ENCODE assay signal across 8 mouse cellular contexts in the genomic region with DNA sequence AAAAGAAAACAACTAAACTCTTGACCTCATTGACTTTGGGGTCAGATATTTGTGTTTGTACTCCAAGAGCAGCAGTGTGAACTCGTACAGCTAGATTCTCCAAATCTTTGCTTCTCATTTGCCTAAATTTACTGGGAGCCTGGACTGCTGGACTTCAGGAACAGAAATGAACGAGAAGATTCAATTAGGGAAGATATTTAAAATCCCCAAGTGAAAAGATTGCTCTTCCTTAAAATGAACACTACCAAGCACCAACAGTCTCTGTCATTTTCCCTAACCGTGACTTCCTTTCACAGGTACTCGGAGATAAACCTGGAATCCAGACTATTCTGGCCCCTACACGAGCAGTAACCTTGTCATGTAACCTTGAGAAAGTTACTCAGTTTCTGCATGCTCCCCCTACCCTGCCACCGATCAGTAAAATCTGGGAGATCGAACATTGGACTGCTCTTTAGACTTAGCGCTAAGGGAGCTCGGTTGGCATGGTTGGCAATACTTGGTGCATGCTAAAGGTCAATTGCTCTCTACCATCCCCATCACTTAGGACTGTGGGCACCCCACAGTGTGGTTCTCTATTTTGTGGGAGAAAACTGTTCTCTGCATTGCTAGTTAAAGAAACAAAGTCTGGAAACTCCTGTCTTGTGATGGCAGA. TPM values are rescaled to one million over a fixed set of nuclear protein-coding genes. Genes with fewer than 3 reads are reported as not detected.
DNase-seq lines count a peak whose midpoint lies in the region; ATAC-seq and TF ChIP-seq lines count a peak whose summit lies in the region.

No protein-coding gene starts in this region.

- H3K9ac ChIP-seq in heart, embryonic 11.5 days (ENCODE audit: low read depth, low read length) = peak overlapping the region; percentile 89
- peak overlapping the region; percentile 83 for H3K9ac ChIP-seq in ES-E14 (ENCODE audit: insufficient read depth, low read depth, low read length, poor library complexity, severe bottlenecking)
- peak overlapping the region; percentile 56 for H3K9ac ChIP-seq in forebrain, embryonic 14.5 days (ENCODE audit: low read length)
- H3K9ac ChIP-seq in limb, embryonic 13.5 days = peak overlapping the region; percentile 66

- H3K4me3 ChIP-seq in heart, embryonic 11.5 days (ENCODE audit: low read depth, low read length) = peak overlapping the region; percentile 90
- H3K4me3 ChIP-seq in ES-E14 (ENCODE audit: insufficient read depth in 1 of 2, low read depth in 1 of 2, low read length in 2 of 2, poor library complexity in 1 of 2, severe bottlenecking in 1 of 2) = peak overlapping the region; percentile 81 to 97
- peak overlapping the region; percentile 85 for H3K4me3 ChIP-seq in forebrain, embryonic 14.5 days (ENCODE audit: low read depth, low read length)
- H3K4me3 ChIP-seq in limb, embryonic 13.5 days = peak overlapping the region; percentile 76

- WGBS in heart, embryonic 11.5 days (ENCODE audit: insufficient replicate concordance) = 20% methylated on average over 9 of the region's 9 CpGs
- 28% methylated on average over 9 of the region's 9 CpGs for WGBS in forebrain, embryonic 14.5 days
- WGBS in limb, embryonic 13.5 days = 28% methylated on average over 9 of the region's 9 CpGs

- in situ Hi-C loops in ES-E14 (cut with MboI; ENCODE audit: low sequenced_read_pairs in 2 of 2, unreplicated experiment in 2 of 2) = no loop called here

- no peak for ATAC-seq in heart, embryonic 11.5 days (replicated peaks; ENCODE audit: insufficient number of reproducible peaks, low FRiP score, low TSS enrichment)
- ATAC-seq in forebrain, embryonic 14.5 days = no peak
- ATAC-seq in limb, embryonic 13.5 days (ENCODE audit: low FRiP score, low read depth) = no peak

- peaks cover 11% of the 10 kb centered on the region; the same call in 1 of the 2 replicates for H3K4me1 ChIP-seq in heart, embryonic 11.5 days (ENCODE audit: control insufficient read depth, insufficient read depth, low read length)
- no peaks in the 10 kb centered on the region for H3K4me1 ChIP-seq in ES-E14 (ENCODE audit: control insufficient read depth in 2 of 2, insufficient read depth in 2 of 2, low read length in 2 of 2, poor library complexity in 1 of 2)
- peaks cover 9% of the 10 kb centered on the region; the same call in 1 of the 2 replicates for H3K4me1 ChIP-seq in forebrain, embryonic 14.5 days (ENCODE audit: control insufficient read depth, insufficient read depth, low read length)
- H3K4me1 ChIP-seq in limb, embryonic 13.5 days = peaks cover 27% of the 10 kb centered on the region

- no peaks in the 10 kb centered on the region for H3K36me3 ChIP-seq in heart, embryonic 11.5 days (ENCODE audit: control insufficient read depth, insufficient read depth, low read length)
- no peaks in the 10 kb centered on the region for H3K36me3 ChIP-seq in ES-E14 (ENCODE audit: control insufficient read depth, insufficient read depth, low read length, poor library complexity, severe bottlenecking)
- no peaks in the 10 kb centered on the region for H3K36me3 ChIP-seq in forebrain, embryonic 14.5 days (ENCODE audit: control insufficient read depth, insufficient read depth, low read length)
- no peaks in the 10 kb centered on the region for H3K36me3 ChIP-seq in limb, embryonic 13.5 days

- H3K9me3 ChIP-seq in heart, embryonic 11.5 days (replicated peaks; ENCODE audit: control insufficient read depth, low read length) = no peaks in the 10 kb centered on the region
- H3K9me3 ChIP-seq in ES-E14 (ENCODE audit: control insufficient read depth, insufficient read depth, low read depth, low read length) = no peaks in the 10 kb centered on the region
- H3K9me3 ChIP-seq in forebrain, embryonic 14.5 days (replicated peaks; ENCODE audit: control insufficient read depth, low read length) = no peaks in the 10 kb centered on the region
- H3K9me3 ChIP-seq in limb, embryonic 13.5 days = no peaks in the 10 kb centered on the region

- no peak for DNase-seq in heart, postnatal 4 days
- DNase-seq in ES-E14 (ENCODE audit: low read depth, low spot score) = no peak
- DNase-seq in forebrain, embryonic 14.5 days (ENCODE audit: low spot score) = no peak
- peak; percentile 21 to 38 for DNase-seq in spleen, postnatal 10 days (ENCODE audit: low spot score in 2 of 2)
- no peak for DNase-seq in right cerebral cortex, postnatal 10 days (ENCODE audit: low spot score in 2 of 2)
- no peak for DNase-seq in urinary bladder, adult 2 months (ENCODE audit: low spot score)

- H3K4me2 ChIP-seq in heart, embryonic 11.5 days = peak overlapping the region; percentile 84
- peak overlapping the region; percentile 66 for H3K4me2 ChIP-seq in forebrain, embryonic 14.5 days (ENCODE audit: low read length)
- peak overlapping the region; percentile 82 for H3K4me2 ChIP-seq in limb, embryonic 13.5 days (replicated peaks)

- H3K27me3 ChIP-seq in heart, embryonic 11.5 days (ENCODE audit: control insufficient read depth, insufficient read depth, low read length) = no peaks in the 10 kb centered on the region
- H3K27me3 ChIP-seq in forebrain, embryonic 14.5 days (replicated peaks; ENCODE audit: control insufficient read depth, insufficient read depth, low read length) = no peaks in the 10 kb centered on the region
- no peaks in the 10 kb centered on the region for H3K27me3 ChIP-seq in limb, embryonic 13.5 days

- H3K27ac ChIP-seq in heart, embryonic 11.5 days (ENCODE audit: low read depth, low read length) = peak overlapping the region; percentile 58
- no peak overlapping the region for H3K27ac ChIP-seq in ES-E14 (ENCODE audit: insufficient read depth, low read depth, low read length, poor library complexity, severe bottlenecking)
- H3K27ac ChIP-seq in forebrain, embryonic 14.5 days (ENCODE audit: low read depth, low read length) = no peak overlapping the region
- H3K27ac ChIP-seq in limb, embryonic 13.5 days = no peak overlapping the region

TF ChIP-seq in ES-E14, 5 proteins besides CTCF, POLR2A, EP300 and RAD21:
- TF ChIP-seq CHD2 (IDR thresholded peaks at IDR 0.05; ENCODE audit: low read depth, low read length) (no peak), MAFK (IDR thresholded peaks at IDR 0.05; ENCODE audit: insufficient read depth, low read depth, low read length) (no peak), ZC3H11A (IDR thresholded peaks at IDR 0.05; ENCODE audit: borderline replicate concordance, low read depth, low read length) (no peak), ZNF384 (IDR thresholded peaks at IDR 0.05; ENCODE audit: low read depth, low read length) (no peak), HCFC1 (IDR thresholded peaks at IDR 0.05; ENCODE audit: borderline replicate concordance, insufficient read depth, low read length) (no peak)

RNA-seq across cellular contexts. Expression of a gene that starts 0.6 kb away (rescaled TPM):
- 6.1 and 6.8 TPM in 2 replicates for polyA plus RNA-seq in heart, embryonic 11.5 days (2014; fragmentation: Nextera tagmentation; extraction: Ambion mirVana)
- total RNA-seq in heart, postnatal 4 days (2021) = 10 to 100 TPM; 31.0 to 33.2 TPM
- 14.6 and 24.9 TPM in 2 replicates for total RNA-seq in ES-E14 (2012; rRNA removed)
- 6.6 and 6.9 TPM in 2 replicates for polyA plus RNA-seq in forebrain, embryonic 14.5 days (2014; fragmentation: Nextera tagmentation; extraction: Ambion mirVana)
- polyA plus RNA-seq in limb, embryonic 13.5 days (2015; fragmentation: Nextera tagmentation; extraction: Ambion mirVana) = 5.0 and 5.8 TPM in 2 replicates
- polyA plus RNA-seq in urinary bladder, adult 2 months (2012; rRNA removed) = 21.2 and 25.8 TPM in 2 replicates

RNA-seq across cellular contexts. Expression of a gene that starts 47.9 kb away (rescaled TPM):
- polyA plus RNA-seq in heart, embryonic 11.5 days (2014; fragmentation: Nextera tagmentation; extraction: Ambion mirVana) = 1.4 and 2.2 TPM in 2 replicates
- total RNA-seq in heart, postnatal 4 days (2021) = 10 to 100 TPM in 1 of 2 experiments, 1 to 10 TPM in 1; 9.5 to 10.6 TPM
- 84.7 and 142 TPM in 2 replicates for total RNA-seq in ES-E14 (2012; rRNA removed)
- polyA plus RNA-seq in forebrain, embryonic 14.5 days (2014; fragmentation: Nextera tagmentation; extraction: Ambion mirVana) = 0.88 and 0.91 TPM in 2 replicates
- 1.0 and 1.1 TPM in 2 replicates for polyA plus RNA-seq in limb, embryonic 13.5 days (2015; fragmentation: Nextera tagmentation; extraction: Ambion mirVana)
- polyA plus RNA-seq in urinary bladder, adult 2 months (2012; rRNA removed) = 5.3 and 6.2 TPM in 2 replicates

Comparison
In these comparisons a context has a peak if more than half of its experiments do, and no peak if none do; other contexts are left out.
1. DNase-seq: peak in spleen, postnatal 10 days (2 of 2); none in heart, postnatal 4 days (single experiment), ES-E14 (single experiment), forebrain, embryonic 14.5 days (single experiment), right cerebral cortex, postnatal 10 days (0 of 2) and urinary bladder, adult 2 months (single experiment).
2. Peak in every context shown above with its lines, with median percentiles within 50 percentile points of each other: H3K4me2 ChIP-seq, H3K4me3 ChIP-seq and H3K9ac ChIP-seq.